Mouse (Mus musculus): ENCODE data around the gene Ankrd13c. TPM values are rescaled to one million over a fixed set of nuclear protein-coding genes. Genes with fewer than 3 reads are reported as not detected.

Ankrd13c gene
- polyA plus RNA-seq, 1 experiment from 2014 or later: 11.4 TPM

GRCm38 (mm10) chr3:157955466-157955865 lies 8.4 kb downstream of the Ankrd13c start:
- Histone ChIP-seq H3K4me1 (replicated peaks) (peaks cover 18% of the 10 kb centered on the region), H3K36me3 (peaks cover 9% of the 10 kb centered on the region), H3K4me3 (replicated peaks) (no peak overlapping the region), H3K9me3 (replicated peaks) (no peaks in the 10 kb centered on the region), H3K27me3 (no peaks in the 10 kb centered on the region), H3K9ac (no peak overlapping the region), H3K4me2 (no peak overlapping the region), H3K27ac (no peak overlapping the region)
- 77% methylated on average over 2 of the region's 2 CpGs for WGBS (ENCODE audit: insufficient replicate concordance)
- DNase-seq (no peak), ATAC-seq (ENCODE audit: low read depth) (no peak)

DNA sequence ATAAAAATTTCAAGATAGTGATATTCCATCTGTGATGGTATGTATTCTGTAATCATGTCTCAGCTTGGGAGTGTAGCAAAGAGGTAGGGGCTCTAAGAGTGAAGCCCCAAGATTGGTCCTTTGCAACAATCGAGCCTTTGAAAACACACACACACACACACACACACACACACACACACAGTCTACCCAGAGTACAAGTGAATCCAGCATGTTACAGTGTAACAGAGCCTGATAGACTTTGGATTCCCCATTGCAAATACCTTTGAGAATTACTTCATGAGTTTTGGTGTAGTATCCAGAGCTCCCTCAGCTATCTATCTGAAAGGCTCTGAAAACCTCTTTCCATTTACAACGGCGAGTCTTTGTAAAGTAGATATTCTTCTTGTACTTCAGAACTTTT lies 9.2 kb downstream of the Ankrd13c start:
- Histone ChIP-seq H3K4me1 (replicated peaks) (peaks cover 17% of the 10 kb centered on the region), H3K4me2 (no peak overlapping the region), H3K27me3 (no peaks in the 10 kb centered on the region), H3K9ac (no peak overlapping the region), H3K4me3 (replicated peaks) (no peak overlapping the region), H3K36me3 (peaks cover 11% of the 10 kb centered on the region), H3K27ac (no peak overlapping the region), H3K9me3 (replicated peaks) (no peaks in the 10 kb centered on the region)
- DNase-seq (no peak), ATAC-seq (ENCODE audit: low read depth) (0 out of 2 replicates have a peak, but pooled peaks have one; percentile 21)
- WGBS (ENCODE audit: insufficient replicate concordance): 88% methylated on average over 3 of the region's 3 CpGs

- no peak for DNase-seq
- ATAC-seq (ENCODE audit: low read depth): no peak
- Histone ChIP-seq H3K4me2 (no peak overlapping the region), H3K4me1 (replicated peaks) (peaks cover 10% of the 10 kb centered on the region; the same call in 1 of the 2 replicates), H3K27ac (no peak overlapping the region), H3K9ac (no peak overlapping the region), H3K27me3 (no peaks in the 10 kb centered on the region), H3K9me3 (replicated peaks) (no peaks in the 10 kb centered on the region), H3K4me3 (replicated peaks) (no peak overlapping the region), H3K36me3 (peaks cover 9% of the 10 kb centered on the region)
These were observed 10.3 kb downstream of the Ankrd13c start for GRCm38 (mm10) chr3:157957320-157957719.

GRCm38 (mm10) chr3:157971151-157971550 lies 24.1 kb downstream of the Ankrd13c start:
- DNase-seq (no peak), ATAC-seq (ENCODE audit: low read depth) (no peak)
- WGBS (ENCODE audit: insufficient replicate concordance): 80% methylated on average over 2 of the region's 2 CpGs
- H3K4me1 ChIP-seq (replicated peaks): no peaks in the 10 kb centered on the region
- H3K9ac ChIP-seq: no peak overlapping the region
- H3K36me3 ChIP-seq: peaks cover 9% of the 10 kb centered on the region
- H3K9me3 ChIP-seq (replicated peaks): no peaks in the 10 kb centered on the region
- no peaks in the 10 kb centered on the region for H3K27me3 ChIP-seq
- H3K4me3 ChIP-seq (replicated peaks): no peak overlapping the region
- H3K27ac ChIP-seq: no peak overlapping the region
- no peak overlapping the region for H3K4me2 ChIP-seq

DNA sequence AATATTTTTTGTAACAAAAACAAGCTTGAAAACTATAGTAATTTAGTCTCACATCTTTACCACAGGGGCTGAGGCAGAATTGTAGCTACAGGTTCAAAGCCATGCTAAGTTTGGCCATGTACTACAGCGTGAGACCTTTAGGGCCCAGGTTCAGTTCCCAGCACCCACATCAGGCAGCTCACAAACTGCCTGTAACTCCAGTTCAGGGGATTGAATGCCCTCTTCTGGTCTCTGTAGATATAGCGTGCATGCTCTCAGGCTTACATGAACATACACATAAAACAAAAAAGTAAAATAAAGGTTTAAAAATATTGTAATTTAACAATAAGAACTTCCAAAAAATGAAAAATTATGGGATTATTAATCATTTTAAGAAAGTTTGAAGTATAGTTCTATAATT lies 26.2 kb downstream of the Ankrd13c start:
- no peak overlapping the region for H3K4me2 ChIP-seq
- no peak overlapping the region for H3K4me3 ChIP-seq (replicated peaks)
- H3K9me3 ChIP-seq (replicated peaks): no peaks in the 10 kb centered on the region
- no peak overlapping the region for H3K9ac ChIP-seq
- H3K36me3 ChIP-seq: peaks cover 10% of the 10 kb centered on the region
- H3K27me3 ChIP-seq: no peaks in the 10 kb centered on the region
- 91% methylated on average over 2 of the region's 2 CpGs for WGBS (ENCODE audit: insufficient replicate concordance)
- DNase-seq (no peak), ATAC-seq (ENCODE audit: low read depth) (no peak)
- H3K27ac ChIP-seq: no peak overlapping the region
- H3K4me1 ChIP-seq (replicated peaks): no peaks in the 10 kb centered on the region

DNA sequence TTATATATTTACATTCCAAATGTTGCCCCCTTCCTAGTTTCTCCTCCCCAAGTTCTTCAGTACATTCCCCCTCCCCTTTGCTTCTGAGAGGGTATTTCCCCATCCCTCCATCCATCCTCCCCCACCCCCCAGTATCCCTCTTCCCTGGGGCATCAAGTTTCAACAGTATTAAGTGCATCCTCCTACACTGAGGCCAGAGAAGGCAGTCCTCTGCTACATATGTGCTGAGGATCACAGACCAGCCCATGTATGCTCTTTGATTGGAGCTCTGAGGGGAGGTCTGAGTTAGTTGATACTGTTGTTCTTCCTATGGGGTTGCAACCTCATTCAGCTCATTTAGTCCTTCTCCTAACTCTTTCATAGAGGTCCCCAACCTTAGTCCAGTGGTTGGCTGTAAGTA lies 32.6 kb downstream of the Ankrd13c start:
- DNase-seq: no peak
- Histone ChIP-seq H3K4me2 (no peak overlapping the region), H3K9me3 (replicated peaks) (no peaks in the 10 kb centered on the region), H3K27ac (no peak overlapping the region), H3K9ac (no peak overlapping the region), H3K36me3 (peaks cover 10% of the 10 kb centered on the region; the same call in 1 of the 2 replicates), H3K4me3 (replicated peaks) (no peak overlapping the region), H3K4me1 (replicated peaks) (no peaks in the 10 kb centered on the region), H3K27me3 (no peaks in the 10 kb centered on the region)
- ATAC-seq (ENCODE audit: low read depth): no peak

DNA sequence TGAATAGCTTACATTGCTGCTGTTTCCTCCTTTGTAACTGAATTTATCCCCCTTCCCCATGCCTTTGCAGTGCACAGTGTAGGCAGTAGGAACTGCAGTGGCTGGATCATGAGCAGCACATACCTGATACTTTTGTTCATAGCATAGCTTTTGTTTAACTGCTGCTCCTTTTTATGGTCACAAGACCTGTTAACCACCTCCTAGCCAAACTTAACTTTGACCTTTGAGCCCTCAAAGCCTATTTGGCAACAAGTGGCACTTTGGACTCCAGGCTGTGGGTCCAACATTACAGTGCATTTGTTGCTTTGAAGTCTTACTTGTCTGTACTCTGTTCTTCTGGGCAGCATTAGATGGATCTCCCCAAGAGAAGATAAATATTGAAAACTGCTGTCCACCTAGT lies 46.3 kb downstream of the Ankrd13c start:
- no peaks in the 10 kb centered on the region for H3K4me1 ChIP-seq (replicated peaks)
- H3K36me3 ChIP-seq: peaks cover 37% of the 10 kb centered on the region
- H3K9ac ChIP-seq: no peak overlapping the region
- H3K4me2 ChIP-seq: no peak overlapping the region
- H3K27ac ChIP-seq: no peak overlapping the region; the same call in 1 of the 2 replicates
- DNase-seq: no peak
- H3K27me3 ChIP-seq: no peaks in the 10 kb centered on the region
- ATAC-seq (ENCODE audit: low read depth): peak; percentile 79
- no peaks in the 10 kb centered on the region for H3K9me3 ChIP-seq (replicated peaks)
- H3K4me3 ChIP-seq (replicated peaks): no peak overlapping the region

- Histone ChIP-seq H3K27ac (no peak overlapping the region), H3K9me3 (replicated peaks) (no peaks in the 10 kb centered on the region), H3K4me3 (replicated peaks) (no peak overlapping the region), H3K36me3 (peaks cover 21% of the 10 kb centered on the region), H3K27me3 (no peaks in the 10 kb centered on the region), H3K9ac (no peak overlapping the region), H3K4me1 (replicated peaks) (no peaks in the 10 kb centered on the region), H3K4me2 (no peak overlapping the region)
- 79% methylated on average over 2 of the region's 2 CpGs for WGBS (ENCODE audit: insufficient replicate concordance)
- no peak for DNase-seq
- no peak for ATAC-seq (ENCODE audit: low read depth)
These were observed 48.7 kb downstream of the Ankrd13c start for GRCm38 (mm10) chr3:157995726-157996125.

GRCm38 (mm10) chr3:157998742-157999369 lies 51.8 kb downstream of the Ankrd13c start:
- DNase-seq (no peak), ATAC-seq (ENCODE audit: low read depth) (no peak)
- no peaks in the 10 kb centered on the region for H3K9me3 ChIP-seq (replicated peaks)
- H3K4me2 ChIP-seq: no peak overlapping the region
- no peak overlapping the region for H3K27ac ChIP-seq
- no peaks in the 10 kb centered on the region for H3K27me3 ChIP-seq
- H3K36me3 ChIP-seq: peaks cover 39% of the 10 kb centered on the region
- H3K4me1 ChIP-seq (replicated peaks): no peaks in the 10 kb centered on the region
- no peak overlapping the region for H3K4me3 ChIP-seq (replicated peaks)
- no peak overlapping the region for H3K9ac ChIP-seq
- 16% methylated on average over 1 of the region's 1 CpGs for WGBS (ENCODE audit: insufficient replicate concordance)

- ATAC-seq (ENCODE audit: low read depth): no peak
- Histone ChIP-seq H3K9me3 (replicated peaks) (no peaks in the 10 kb centered on the region), H3K27me3 (no peaks in the 10 kb centered on the region), H3K4me2 (no peak overlapping the region), H3K9ac (no peak overlapping the region), H3K36me3 (peaks cover 65% of the 10 kb centered on the region), H3K27ac (no peak overlapping the region), H3K4me1 (replicated peaks) (no peaks in the 10 kb centered on the region), H3K4me3 (replicated peaks) (no peak overlapping the region)
- WGBS (ENCODE audit: insufficient replicate concordance): 66% methylated on average over 1 of the region's 1 CpGs
- DNase-seq: no peak
These were observed 61.6 kb downstream of the Ankrd13c start for GRCm38 (mm10) chr3:158008647-158009046.

DNA sequence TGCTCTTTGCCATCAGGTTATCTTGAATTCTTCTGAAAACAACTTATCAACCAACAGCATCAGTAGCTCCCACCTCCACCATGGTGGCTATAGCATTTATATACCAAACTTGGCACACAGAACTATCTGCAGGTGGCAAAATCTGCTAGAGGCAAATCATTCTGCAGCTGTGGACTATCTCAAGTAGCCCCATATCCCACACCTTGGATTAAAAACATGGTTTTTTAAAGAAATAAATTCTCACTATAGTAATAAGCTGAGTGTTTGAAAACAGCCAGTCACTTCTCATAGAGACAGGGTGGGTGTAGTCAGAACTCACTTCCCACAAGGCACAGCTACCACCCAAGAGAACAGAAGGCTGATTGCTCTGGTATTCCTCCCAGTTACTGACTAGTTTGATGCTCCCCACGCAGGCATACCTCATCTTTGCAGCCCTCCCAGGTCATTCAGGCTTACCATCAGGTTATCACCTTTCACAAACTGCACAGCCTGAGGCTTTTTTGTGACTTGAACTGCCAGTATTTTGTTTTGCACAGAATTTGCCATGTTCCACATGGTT lies 62.8 kb downstream of the Ankrd13c start:
- Histone ChIP-seq H3K27ac (no peak overlapping the region), H3K36me3 (peaks cover 68% of the 10 kb centered on the region), H3K9ac (no peak overlapping the region), H3K4me2 (no peak overlapping the region), H3K9me3 (replicated peaks) (no peaks in the 10 kb centered on the region), H3K4me1 (replicated peaks) (no peaks in the 10 kb centered on the region), H3K4me3 (replicated peaks) (no peak overlapping the region), H3K27me3 (no peaks in the 10 kb centered on the region)
- WGBS (ENCODE audit: insufficient replicate concordance): 42% methylated on average over 1 of the region's 1 CpGs
- no peak for ATAC-seq (ENCODE audit: low read depth)
- no peak for DNase-seq

DNA sequence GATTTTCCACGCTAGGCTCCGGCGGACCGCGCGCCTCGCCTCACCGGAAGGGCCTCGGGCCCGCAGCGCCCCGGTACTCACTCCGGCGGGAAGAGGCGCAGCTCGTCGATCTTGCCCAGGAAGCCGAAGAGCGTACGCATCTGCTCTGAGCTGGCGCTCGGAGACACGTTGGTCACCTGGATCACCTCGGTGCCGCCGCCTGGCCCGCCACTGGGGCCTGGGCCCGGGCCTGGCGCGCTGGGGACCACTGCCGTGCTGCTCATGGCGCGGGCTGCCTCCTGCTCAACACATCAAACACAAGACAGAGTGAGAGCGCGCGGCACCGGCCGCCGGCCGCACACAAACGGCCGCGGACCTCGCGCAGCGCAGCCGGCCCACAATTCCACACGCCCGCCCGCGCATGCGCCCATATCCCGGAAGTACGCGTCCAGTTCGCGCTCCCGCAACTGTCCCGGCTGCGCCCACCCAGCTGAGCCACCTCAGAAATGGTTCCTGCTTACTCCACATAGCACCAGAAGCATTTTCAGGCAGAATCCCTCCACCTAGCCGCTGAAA lies 84.4 kb downstream of the Ankrd13c start:
- Histone ChIP-seq H3K36me3 (peaks cover 20% of the 10 kb centered on the region), H3K9ac (peak overlapping the region; percentile 98), H3K9me3 (replicated peaks) (no peaks in the 10 kb centered on the region), H3K4me3 (replicated peaks) (peak overlapping the region; percentile 93), H3K4me1 (replicated peaks) (peaks cover 58% of the 10 kb centered on the region), H3K27ac (peak overlapping the region; percentile 99), H3K4me2 (peak overlapping the region; percentile 81), H3K27me3 (no peaks in the 10 kb centered on the region)
- WGBS (ENCODE audit: insufficient replicate concordance): under 1% methylated on average over 61 of the region's 61 CpGs
- peak; percentile 85 for DNase-seq
- peak; percentile 89 for ATAC-seq (ENCODE audit: low read depth)

Measured in liver, embryonic 13.5 days (tissue).